Mouse (Mus musculus) forebrain, embryonic 10.5 days (tissue): Measurements from ENCODE around the gene Pglyrp3. TPM values are rescaled to one million over a fixed set of nuclear protein-coding genes. Genes with fewer than 3 reads are reported as not detected.
"Not testable (repeated sequence)": the region's sequence is repeated elsewhere in the genome, so short reads cannot be mapped to it uniquely, and the experiment has no call there.

Source experiments
- DNase-seq: peaks from one replicate; pipeline ENCODE4 v3.0.0-alpha.2; 2017; ENCODE audit warnings: low spot score; ENCODE audit errors: extremely low spot score
- H3K27ac ChIP-seq: fragments of 300-500 bp; sonication (generic); 2 replicates; pipeline ENCODE4 v1.5.1; 2016; ENCODE audit warnings: mild to moderate bottlenecking
- H3K27me3 ChIP-seq: fragments of 300-500 bp; sonication (generic); 2 replicates; pipeline ENCODE4 v1.6.1; 2016; ENCODE audit warnings: mild to moderate bottlenecking; ENCODE audit not compliant: poor library complexity, severe bottlenecking
- H3K36me3 ChIP-seq: fragments of 300-500 bp; sonication (generic); replicated peaks from 2 replicates; pipeline ENCODE4 v1.6.1; 2016; ENCODE audit warnings: mild to moderate bottlenecking, moderate library complexity
- H3K4me1 ChIP-seq: fragments of 300-500 bp; sonication (generic); 2 replicates; pipeline ENCODE4 v1.6.1; 2016
- H3K4me3 ChIP-seq: fragments of 300-500 bp; sonication (generic); 2 replicates; pipeline ENCODE4 v1.5.1; 2016; ENCODE audit warnings: mild to moderate bottlenecking, moderate library complexity
- H3K9me3 ChIP-seq: fragments of 300-500 bp; sonication (generic); 2 replicates; pipeline ENCODE4 v1.6.1; 2016; ENCODE audit warnings: mild to moderate bottlenecking, moderate library complexity
- WGBS: fragments of 180-500 bp; shearing (Covaris S2); methylation state at CpG from one replicate; pipeline ENCODE4 v1.1.7; 2016; 5-methylcytosine and 5-hydroxymethylcytosine counted together
- microRNA-seq: library from miRNA; unstranded; fragments of <30 nt; microRNA quantifications from one replicate; pipeline ENCODE4, GENCODE M21; 2017
- polyA plus RNA-seq: library from polyadenylated mRNA; unstranded; fragments of >200 nt; fragmentation: Nextera tagmentation; extraction: Ambion mirVana; gene quantifications from 2 replicates; pipeline ENCODE4 v1.2.1, GENCODE M21; 2016

Gene Pglyrp3
- polyA plus RNA-seq = not detected in 2 replicates

DNA sequence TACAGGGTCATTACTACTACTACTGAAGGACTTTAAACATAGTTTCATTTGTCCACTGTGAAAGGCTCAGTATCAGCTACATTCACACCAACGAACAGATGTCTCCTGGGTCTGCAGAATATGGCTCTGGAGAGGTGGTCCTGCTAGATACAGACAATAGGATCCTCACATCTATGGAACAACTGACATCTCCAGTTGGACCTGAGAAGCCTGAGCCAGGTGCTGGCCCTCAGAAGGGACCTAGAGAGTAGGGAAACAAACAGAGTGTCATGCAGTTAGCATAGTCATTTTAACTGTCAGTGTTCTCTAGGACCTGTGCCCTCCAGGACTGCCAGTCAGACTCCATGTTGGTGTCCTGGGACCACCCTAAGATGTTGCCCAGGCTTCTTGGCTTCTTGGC is at the start of gene Pglyrp3:
TSS of gene Pglyrp3 (plus strand) at position 301 of the 400 bp plus-strand sequence.
- no peak for DNase-seq
- Histone ChIP-seq H3K4me3 (no peak within 1 kb of the TSS), H3K36me3 (no peaks in the 10 kb centered on the region), H3K27me3 (no peaks in the 10 kb centered on the region), H3K4me1 (no peaks in the 10 kb centered on the region), H3K27ac (no peak within 1 kb of the TSS), H3K9me3 (no peaks in the 10 kb centered on the region)
- 88% methylated on average over 1 of the region's 1 CpGs for WGBS

DNA sequence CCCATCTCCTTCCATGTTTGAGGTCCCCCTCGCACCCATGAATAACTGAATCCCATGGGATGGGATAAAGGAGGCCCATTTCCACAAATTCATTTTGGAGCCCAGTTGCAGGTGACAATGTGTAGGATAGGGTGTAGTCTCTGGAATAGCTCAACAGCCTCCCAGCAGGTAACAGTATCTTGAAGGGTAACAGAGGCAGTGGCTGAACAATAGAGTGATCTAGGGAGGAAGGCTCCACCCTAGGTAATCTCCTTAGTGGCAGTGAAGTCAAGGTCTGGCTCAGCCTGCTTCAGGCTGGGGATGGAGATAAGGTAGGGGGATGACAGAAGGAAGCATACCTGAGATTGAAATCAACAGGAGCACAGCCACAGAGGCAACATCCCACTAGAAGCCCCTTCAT is 3.4 kb upstream of the Pglyrp3 start:
- no peaks in the 10 kb centered on the region for H3K27me3 ChIP-seq
- no peak overlapping the region for H3K4me3 ChIP-seq
- no peaks in the 10 kb centered on the region for H3K36me3 ChIP-seq
- H3K9me3 ChIP-seq = no peaks in the 10 kb centered on the region
- no peak for DNase-seq
- no peak overlapping the region for H3K27ac ChIP-seq
- no peaks in the 10 kb centered on the region for H3K4me1 ChIP-seq
- 93% methylated on average over 1 of the region's 1 CpGs for WGBS

DNA sequence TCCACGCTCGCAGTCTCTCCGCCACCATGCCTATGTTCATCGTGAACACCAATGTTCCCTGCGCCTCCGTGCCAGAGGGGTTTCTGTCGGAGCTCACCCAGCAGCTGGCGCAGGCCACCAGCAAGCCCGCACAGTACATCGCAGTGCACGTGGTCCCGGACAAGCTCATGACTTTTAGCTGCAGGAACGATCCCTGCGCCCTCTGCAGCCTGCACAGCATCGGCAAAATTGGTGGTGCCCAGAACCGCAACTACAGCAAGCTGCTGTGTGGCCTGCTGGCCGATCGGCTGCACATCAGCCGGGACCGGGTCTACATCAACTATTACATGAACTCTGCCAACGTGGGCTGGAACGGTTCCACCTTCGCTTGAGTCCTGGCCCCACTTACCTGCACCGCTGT is 10.2 kb downstream of the Pglyrp3 start:
- not testable (repeated sequence) for H3K27ac ChIP-seq, H3K36me3 ChIP-seq, DNase-seq, H3K27me3 ChIP-seq, H3K4me3 ChIP-seq, H3K9me3 ChIP-seq, H3K4me1 ChIP-seq
- 66% methylated on average over 24 of the region's 24 CpGs for WGBS

DNA sequence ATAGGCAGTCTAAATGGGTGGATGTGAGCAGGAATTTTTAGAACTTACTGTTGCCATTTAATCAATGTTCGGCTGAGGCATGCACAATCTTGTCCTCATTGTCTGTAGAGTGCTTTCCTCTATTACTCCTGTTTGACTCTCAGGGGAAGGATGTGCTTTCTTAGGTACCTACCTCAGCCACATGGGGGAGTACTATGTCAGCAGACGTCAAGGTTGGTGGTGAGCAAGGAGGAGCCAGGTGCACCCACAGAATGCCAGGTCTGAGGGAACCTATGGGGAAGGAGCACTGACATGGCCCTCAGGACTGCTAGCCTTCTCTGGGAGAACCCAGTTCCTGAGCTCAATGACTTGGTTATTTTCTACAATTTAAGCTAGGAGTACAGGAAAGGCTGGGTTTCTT is 18.8 kb downstream of the Pglyrp3 start:
- H3K27ac ChIP-seq = no peak overlapping the region
- no peaks in the 10 kb centered on the region for H3K36me3 ChIP-seq
- no peak overlapping the region for H3K4me3 ChIP-seq
- no peak for DNase-seq
- 54% methylated on average over 2 of the region's 2 CpGs for WGBS
- no peaks in the 10 kb centered on the region for H3K9me3 ChIP-seq
- H3K27me3 ChIP-seq = no peaks in the 10 kb centered on the region
- no peaks in the 10 kb centered on the region for H3K4me1 ChIP-seq

DNA sequence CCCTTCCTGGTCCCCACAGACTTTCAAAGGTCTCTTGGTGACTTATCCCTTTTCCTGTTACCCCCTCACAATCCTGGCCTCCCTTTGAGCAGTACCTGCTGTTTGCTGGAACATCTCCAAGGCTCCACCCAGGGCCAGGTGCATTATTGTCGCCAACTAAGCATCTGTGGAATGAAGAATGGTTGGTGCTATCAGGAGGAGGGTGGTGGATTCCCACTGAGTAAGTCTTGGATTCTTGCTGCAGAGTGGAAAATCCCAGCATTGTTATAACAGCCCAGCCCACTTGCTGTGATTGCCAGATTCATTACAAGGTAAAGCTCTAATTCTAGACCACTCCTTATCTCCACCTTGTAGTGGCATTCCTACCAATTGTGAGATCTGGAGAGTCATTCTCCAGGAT is 19.5 kb downstream of the Pglyrp3 start:
- Histone ChIP-seq H3K4me3 (no peak overlapping the region), H3K36me3 (no peaks in the 10 kb centered on the region), H3K27me3 (no peaks in the 10 kb centered on the region), H3K27ac (no peak overlapping the region), H3K9me3 (no peaks in the 10 kb centered on the region), H3K4me1 (no peaks in the 10 kb centered on the region)
- DNase-seq = no peak
- 66% methylated on average over 1 of the region's 1 CpGs for WGBS

DNA sequence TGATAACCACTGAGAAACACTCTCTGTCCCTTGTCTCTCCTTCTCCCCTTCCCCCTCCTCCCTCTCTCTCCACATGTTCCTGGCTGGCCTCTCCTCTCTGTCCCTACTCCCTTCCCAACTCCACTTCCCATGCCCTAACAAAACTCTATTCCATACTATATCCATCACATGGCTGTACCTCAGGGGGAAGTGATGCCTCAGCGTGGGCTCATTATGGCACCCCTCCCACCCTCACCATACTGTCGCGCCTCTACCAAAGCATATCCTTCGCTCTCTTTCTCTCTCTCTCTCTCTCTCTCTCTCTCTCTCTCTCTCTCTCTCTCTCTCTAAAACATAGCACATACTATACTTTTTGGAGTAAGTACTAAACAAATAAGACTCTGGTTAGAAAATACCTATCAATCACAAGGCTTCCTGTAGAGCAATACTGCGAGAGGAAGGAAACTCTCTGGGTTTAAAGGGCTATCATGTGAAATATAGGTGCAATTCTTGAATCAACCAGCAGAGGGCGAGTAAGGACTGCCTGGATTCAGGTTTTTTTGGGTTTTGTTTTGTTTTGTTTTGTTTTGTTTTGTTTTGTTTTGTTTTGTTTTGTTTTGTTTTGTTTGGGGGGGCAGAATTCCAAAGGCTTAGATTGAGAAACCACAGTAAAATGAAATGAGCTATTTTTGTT is 36.1 kb downstream of the Pglyrp3 start:
- DNase-seq = no peak
- H3K4me3 ChIP-seq = no peak overlapping the region
- 54% methylated on average over 6 of the region's 6 CpGs for WGBS

DNA sequence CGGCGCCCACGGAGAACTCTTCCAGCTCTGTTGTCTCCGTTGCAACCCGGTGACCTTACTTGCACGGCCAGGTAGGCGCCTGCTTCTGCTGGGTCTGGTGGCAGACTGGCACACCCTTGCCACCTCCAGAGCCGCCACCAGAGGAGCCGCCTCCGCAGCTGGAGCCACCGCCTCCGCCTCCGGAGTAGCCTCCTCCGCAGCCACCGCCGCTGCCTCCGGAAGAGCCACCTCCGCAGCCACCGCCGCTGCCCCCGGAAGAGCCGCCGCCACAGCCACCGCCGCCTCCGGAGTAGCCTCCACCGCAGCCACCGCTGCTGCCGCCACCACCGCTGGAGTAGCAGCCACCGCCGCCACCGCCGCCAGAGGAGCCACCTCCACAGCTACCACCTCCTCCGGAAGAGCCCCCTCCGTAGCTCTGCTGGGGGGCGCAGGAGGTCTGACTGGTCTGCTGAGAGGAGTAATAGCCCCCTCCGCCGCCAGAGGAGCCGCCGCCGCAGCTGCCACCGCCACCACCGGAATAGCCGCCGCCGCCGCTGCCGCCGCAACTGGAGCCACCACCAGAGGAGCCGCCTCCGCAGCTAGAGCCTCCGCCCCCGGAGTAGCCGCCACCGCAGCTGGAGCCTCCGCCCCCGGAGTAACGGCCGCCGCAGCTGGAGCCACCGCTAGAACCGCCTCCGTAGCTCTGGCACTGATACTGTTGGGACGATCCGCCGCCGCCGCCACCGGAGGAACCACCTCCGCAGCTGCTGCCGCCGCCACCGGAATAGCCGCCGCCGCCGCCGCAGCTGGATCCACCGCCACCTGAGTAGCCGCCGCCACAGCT is 66.3 kb downstream of the Pglyrp3 start:
- under 1% methylated on average over 82 of the region's 82 CpGs for WGBS
- Histone ChIP-seq H3K36me3 (no peaks in the 10 kb centered on the region), H3K9me3 (no peaks in the 10 kb centered on the region), H3K4me3 (peak overlapping the region; percentile 86), H3K27me3 (peaks cover 57% of the 10 kb centered on the region), H3K4me1 (peaks cover 16% of the 10 kb centered on the region), H3K27ac (peak overlapping the region; percentile 79)
- DNase-seq = peak; percentile 70

More for the DNA sequence above, 36.1 kb downstream of the Pglyrp3 start:
- no peaks in the 10 kb centered on the region for H3K36me3 ChIP-seq
- no peaks in the 10 kb centered on the region for H3K27me3 ChIP-seq
- H3K9me3 ChIP-seq = no peaks in the 10 kb centered on the region
- no peak overlapping the region for H3K27ac ChIP-seq
- H3K4me1 ChIP-seq = no peaks in the 10 kb centered on the region

Small RNA genes lying within 50 kb of the gene (microRNA-seq; reads per million reads assigned to microRNA genes)
- not detected for gene Gm23697
- gene Gm25145 = not detected

Other genes with a start within 250 kb of the Pglyrp3 start
- gene Lor, start 68.6 kb downstream of the Pglyrp3 start, polyA plus RNA-seq = 0.14 and 0.25 TPM in 2 replicates
- gene Prr9, start 109.4 kb downstream of the Pglyrp3 start, polyA plus RNA-seq = not detected in 2 replicates
- gene Lelp1, start 128.2 kb downstream of the Pglyrp3 start, polyA plus RNA-seq = not detected in 2 replicates
- not detected in 2 replicates for gene Sprr2a1, start 201.2 kb downstream of the Pglyrp3 start, polyA plus RNA-seq
- gene Sprr2a2, start 201.3 kb downstream of the Pglyrp3 start, polyA plus RNA-seq = not detected in 2 replicates